Mouse (Mus musculus) liver, embryonic 16.5 days (tissue): ENCODE data around the gene Pou2f2. TPM values are rescaled to one million over a fixed set of nuclear protein-coding genes. Genes with fewer than 3 reads are reported as not detected.

Experiments
- ATAC-seq: fragments of 200-750 bp; cut with Nextera tagmentation; 2 replicates; pipeline ENCODE4 v1.8.0; 2017; ENCODE audit warnings: low read depth, mild to moderate bottlenecking, moderate number of reproducible peaks, moderate library complexity
- H3K27ac ChIP-seq: fragments of 300-500 bp; sonication (generic); 2 replicates; pipeline ENCODE4 v1.5.1; 2014; ENCODE audit warnings: mild to moderate bottlenecking, low read length
- H3K27me3 ChIP-seq: fragments of 300-500 bp; sonication (generic); 2 replicates; pipeline ENCODE4 v1.6.1; 2014; ENCODE audit warnings: low read depth, low read length, mixed read lengths; ENCODE audit not compliant: control insufficient read depth, insufficient read depth
- H3K36me3 ChIP-seq: fragments of 300-500 bp; sonication (generic); 2 replicates; pipeline ENCODE4 v1.6.1; 2014; ENCODE audit warnings: mild to moderate bottlenecking; ENCODE audit not compliant: control insufficient read depth, insufficient read depth
- H3K4me1 ChIP-seq: fragments of 300-500 bp; sonication (generic); 2 replicates; pipeline ENCODE4 v1.6.1; 2014; ENCODE audit warnings: low read depth, low read length, mixed read lengths; ENCODE audit not compliant: control insufficient read depth
- H3K4me2 ChIP-seq: fragments of 300-500 bp; sonication (generic); 2 replicates; pipeline ENCODE4 v1.6.1; 2014; ENCODE audit warnings: low read depth, low read length, mixed read lengths
- H3K4me3 ChIP-seq: fragments of 300-500 bp; sonication (generic); 2 replicates; pipeline ENCODE4 v1.5.1; 2014; ENCODE audit warnings: low read depth, mild to moderate bottlenecking, low read length
- H3K9ac ChIP-seq: fragments of 300-500 bp; sonication (generic); 2 replicates; pipeline ENCODE4 v1.6.1; 2014; ENCODE audit warnings: low read depth, low read length
- H3K9me3 ChIP-seq: fragments of 300-500 bp; sonication (generic); replicated peaks from 2 replicates; pipeline ENCODE4 v1.6.1; 2016; ENCODE audit warnings: low read length; ENCODE audit not compliant: control insufficient read depth
- WGBS: fragments of 180-500 bp; shearing (Covaris S2); extraction: QIAGEN DNeasy Blood & Tissue Kit; methylation state at CpG from one replicate; pipeline ENCODE4 v1.1.7; 2014; ENCODE audit not compliant: insufficient replicate concordance; 5-methylcytosine and 5-hydroxymethylcytosine counted together
- polyA plus RNA-seq: library from polyadenylated mRNA; unstranded; fragments of >200 nt; fragmentation: Nextera tagmentation; extraction: Ambion mirVana; gene quantifications from 2 replicates; pipeline ENCODE4 v1.2.1, GENCODE M21; 2015

Pou2f2 gene
- polyA plus RNA-seq, 1 experiment from 2014 or later: 1.7 TPM

GRCm38 (mm10) chr7:25133092-25134049 is 46.2 kb downstream of the Pou2f2 start:
- no peak overlapping the region for H3K27ac ChIP-seq
- peak overlapping the region; percentile 43 for H3K4me3 ChIP-seq
- H3K4me2 ChIP-seq: peak overlapping the region; percentile 44; the same call in 1 of the 2 replicates
- 12% methylated on average over 23 of the region's 38 CpGs for WGBS
- ATAC-seq: peak; percentile 56
- H3K27me3 ChIP-seq: peaks cover 48% of the 10 kb centered on the region
- no peak overlapping the region for H3K9ac ChIP-seq
- H3K9me3 ChIP-seq: 0 out of 2 replicates have a peak, but pooled peaks cover 4% of the 10 kb centered on the region
- peaks cover 6% of the 10 kb centered on the region for H3K4me1 ChIP-seq
- no peaks in the 10 kb centered on the region for H3K36me3 ChIP-seq

DNA sequence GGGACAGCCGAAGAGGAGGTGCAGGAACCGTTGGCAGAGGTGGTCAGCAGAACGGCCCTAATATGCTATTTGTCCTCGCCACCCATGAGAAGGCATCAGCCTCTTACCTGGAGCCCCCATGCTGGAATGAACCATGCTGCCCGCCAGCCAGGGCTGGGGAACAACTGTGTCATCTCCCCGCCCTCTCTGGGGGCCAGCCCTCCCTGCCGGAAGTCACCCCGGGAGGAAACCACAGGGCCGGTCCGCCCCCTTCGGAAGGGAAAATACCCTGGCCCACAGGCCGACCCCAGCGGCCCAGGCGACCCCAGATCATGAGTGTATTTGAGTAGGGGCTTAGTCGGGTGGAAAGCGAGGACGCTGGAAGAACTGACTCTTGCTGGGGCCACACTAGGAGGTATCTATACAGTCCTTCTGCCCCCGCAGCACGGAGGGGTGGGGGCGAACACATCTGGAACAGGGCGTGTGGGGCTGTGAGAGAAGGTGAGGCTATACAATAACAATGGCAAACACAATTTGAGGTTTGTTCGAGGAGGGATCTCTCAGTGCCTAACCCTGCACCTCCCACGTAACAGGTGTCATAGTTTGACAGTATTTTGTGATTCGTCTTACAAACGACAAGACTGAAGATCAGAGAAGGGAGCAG is 47.1 kb downstream of the Pou2f2 start:
- Histone ChIP-seq H3K4me2 (peak overlapping the region; percentile 44), H3K27me3 (peaks cover 48% of the 10 kb centered on the region), H3K4me3 (peak overlapping the region; percentile 43), H3K9me3 (0 out of 2 replicates have a peak, but pooled peaks cover 4% of the 10 kb centered on the region), H3K4me1 (peaks cover 6% of the 10 kb centered on the region), H3K36me3 (no peaks in the 10 kb centered on the region), H3K9ac (no peak overlapping the region), H3K27ac (no peak overlapping the region)
- 2% methylated on average over 25 of the region's 25 CpGs for WGBS
- peak; percentile 22; the same call in 1 of the 2 replicates for ATAC-seq

GRCm38 (mm10) chr7:25131247-25131646 is 48.3 kb downstream of the Pou2f2 start:
- no peak for ATAC-seq
- Histone ChIP-seq H3K27me3 (peaks cover 47% of the 10 kb centered on the region), H3K4me1 (peaks cover 6% of the 10 kb centered on the region), H3K4me3 (no peak overlapping the region), H3K9me3 (0 out of 2 replicates have a peak, but pooled peaks cover 4% of the 10 kb centered on the region), H3K9ac (no peak overlapping the region), H3K4me2 (no peak overlapping the region), H3K27ac (no peak overlapping the region), H3K36me3 (no peaks in the 10 kb centered on the region)
- 75% methylated on average over 11 of the region's 11 CpGs for WGBS

DNA sequence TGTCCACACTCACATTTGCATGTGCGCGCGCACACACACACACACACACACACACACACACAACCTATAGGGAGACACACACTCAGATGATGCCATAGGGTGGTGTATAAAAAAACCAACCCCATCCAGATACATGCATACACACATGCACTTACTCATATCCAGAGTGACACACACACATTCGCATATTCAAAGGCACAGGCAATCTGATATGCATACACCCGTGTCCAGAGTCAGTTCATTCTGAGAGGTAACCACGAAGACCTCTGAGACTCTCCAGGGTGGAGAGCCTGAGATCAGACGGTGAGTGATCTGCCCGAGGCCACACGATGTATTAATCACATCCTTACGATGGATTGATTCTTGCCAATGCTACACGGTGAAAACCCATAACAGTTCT is 49.0 kb downstream of the Pou2f2 start:
- H3K4me3 ChIP-seq: no peak overlapping the region
- H3K27ac ChIP-seq: no peak overlapping the region
- H3K36me3 ChIP-seq: no peaks in the 10 kb centered on the region
- peaks cover 6% of the 10 kb centered on the region for H3K4me1 ChIP-seq
- ATAC-seq: no peak
- 0 out of 2 replicates have a peak, but pooled peaks cover under 1% of the 10 kb centered on the region for H3K9me3 ChIP-seq
- no peak overlapping the region for H3K9ac ChIP-seq
- 56% methylated on average over 11 of the region's 11 CpGs for WGBS
- H3K4me2 ChIP-seq: no peak overlapping the region
- peaks cover 41% of the 10 kb centered on the region for H3K27me3 ChIP-seq

DNA sequence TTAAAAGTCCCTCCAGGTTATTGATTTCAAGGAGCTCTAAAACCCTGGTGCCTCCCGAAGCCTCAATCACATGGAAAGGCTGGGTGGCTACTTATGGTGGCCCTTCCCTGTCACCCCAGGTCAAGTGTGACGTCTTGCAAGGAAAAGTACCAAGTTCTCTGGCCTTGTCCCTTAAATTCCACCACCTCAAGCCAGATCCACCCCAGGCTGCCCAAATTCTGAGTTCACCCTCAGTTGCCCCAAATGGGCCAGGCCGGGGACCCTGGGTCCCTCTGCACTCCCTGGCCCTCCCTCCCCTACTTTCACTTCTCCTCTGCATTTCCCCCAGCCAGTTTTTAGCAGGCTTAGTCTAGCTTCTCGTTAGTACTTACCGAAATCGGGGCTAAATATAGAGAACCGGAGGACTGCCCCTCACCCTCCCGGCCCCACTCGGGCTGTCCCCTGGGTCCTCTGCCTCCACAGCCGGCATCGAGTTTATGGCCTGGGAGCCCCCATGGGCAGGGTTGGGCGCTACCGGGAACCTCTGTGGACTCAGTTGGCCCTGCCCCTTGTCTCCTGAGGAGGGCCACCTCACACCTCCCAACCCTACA is 50.0 kb downstream of the Pou2f2 start:
- Histone ChIP-seq H3K36me3 (no peaks in the 10 kb centered on the region), H3K4me2 (peak overlapping the region; percentile 30), H3K27ac (peak overlapping the region; percentile 41; the same call in 1 of the 2 replicates), H3K27me3 (peaks cover 32% of the 10 kb centered on the region), H3K9me3 (no peaks in the 10 kb centered on the region), H3K4me1 (peaks cover 4% of the 10 kb centered on the region), H3K4me3 (peak overlapping the region; percentile 24), H3K9ac (no peak overlapping the region)
- peak; percentile 24 for ATAC-seq
- WGBS: 17% methylated on average over 13 of the region's 13 CpGs

DNA sequence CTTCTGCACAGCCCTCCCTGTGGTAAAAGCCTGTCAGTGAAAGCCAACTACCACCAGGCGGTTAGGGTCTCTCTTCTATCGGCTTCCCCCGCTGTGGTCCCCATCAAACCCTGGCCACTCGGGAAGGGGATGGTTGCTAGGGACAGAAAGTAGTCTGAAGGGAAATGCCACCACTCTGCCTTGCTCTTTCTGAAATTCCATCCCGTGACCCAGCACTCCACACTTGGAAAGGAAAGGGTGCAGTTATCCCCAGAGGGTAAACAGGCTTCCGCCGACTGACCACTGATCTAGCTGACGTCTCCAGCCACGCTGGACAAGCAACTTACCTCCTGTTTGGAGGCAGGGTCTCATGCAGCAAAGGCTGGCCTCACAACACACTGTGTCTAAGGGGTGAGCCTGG is 51.6 kb downstream of the Pou2f2 start:
- no peak for ATAC-seq
- H3K27ac ChIP-seq: no peak overlapping the region
- WGBS: 65% methylated on average over 9 of the region's 9 CpGs

GRCm38 (mm10) chr7:25125716-25126281 is 53.7 kb downstream of the Pou2f2 start:
- Histone ChIP-seq H3K27me3 (peaks cover 3% of the 10 kb centered on the region; the same call in 1 of the 2 replicates), H3K9me3 (no peaks in the 10 kb centered on the region), H3K27ac (no peak overlapping the region), H3K4me2 (no peak overlapping the region), H3K36me3 (no peaks in the 10 kb centered on the region), H3K4me1 (no peaks in the 10 kb centered on the region), H3K9ac (no peak overlapping the region), H3K4me3 (no peak overlapping the region)
- 56% methylated on average over 10 of the region's 10 CpGs for WGBS
- no peak for ATAC-seq

More for the DNA sequence above, 51.6 kb downstream of the Pou2f2 start:
- H3K9me3 ChIP-seq: no peaks in the 10 kb centered on the region
- no peaks in the 10 kb centered on the region; the same call in 1 of the 2 replicates for H3K4me1 ChIP-seq
- H3K4me3 ChIP-seq: no peak overlapping the region
- H3K4me2 ChIP-seq: no peak overlapping the region
- peaks cover 19% of the 10 kb centered on the region for H3K27me3 ChIP-seq
- H3K36me3 ChIP-seq: no peaks in the 10 kb centered on the region
- no peak overlapping the region for H3K9ac ChIP-seq

- Histone ChIP-seq H3K36me3 (no peaks in the 10 kb centered on the region), H3K27me3 (no peaks in the 10 kb centered on the region), H3K9me3 (no peaks in the 10 kb centered on the region), H3K9ac (no peak overlapping the region), H3K4me2 (no peak overlapping the region), H3K27ac (no peak overlapping the region), H3K4me1 (no peaks in the 10 kb centered on the region), H3K4me3 (no peak overlapping the region)
- WGBS: 61% methylated on average over 13 of the region's 13 CpGs
- ATAC-seq: no peak
Observed at GRCm38 (mm10) chr7:25121240-25121786, 58.2 kb downstream of the Pou2f2 start.
